Mouse (Mus musculus) T-helper 1 cell (primary cell): ENCODE results near the gene Sag.

Experiments
- in situ Hi-C: fragments of 300-600 bp; cut with MboI, MseI; formaldehyde crosslinking; loops from one replicate; pipeline ENCODE4 v1.15.1; 2025; ENCODE audit warnings: high pct_unique_total_duplicates

The Sag gene

GRCm38 (mm10) chr1:87824420-87824995, 21.0 kb downstream of the Sag start:
- in situ Hi-C loops = no loop called here

GRCm38 (mm10) chr1:87825281-87825680, 21.8 kb downstream of the Sag start:
- in situ Hi-C loops = loop anchor here (5.0 kb wide), 1 partner anchor 382 kb away; the partner anchor contains the start of gene Dnajb3

- in situ Hi-C loops = loop anchor here (5.0 kb wide), 1 partner anchor 381 kb away; the partner anchor contains the start of gene Dnajb3
Measured at GRCm38 (mm10) chr1:87825991-87826390, 22.5 kb downstream of the Sag start.

GRCm38 (mm10) chr1:87826474-87826873, 23.0 kb downstream of the Sag start:
- in situ Hi-C loops = loop anchor here (5.0 kb wide), 1 partner anchor 381 kb away; the partner anchor contains the start of gene Dnajb3

- in situ Hi-C loops = loop anchor here (5.0 kb wide), 1 partner anchor 380 kb away; the partner anchor contains the start of gene Dnajb3
Measured at GRCm38 (mm10) chr1:87827476-87827875, 24.0 kb downstream of the Sag start.

- in situ Hi-C loops = loop anchor here (5.0 kb wide), 1 partner anchor 379 kb away; the partner anchor contains the start of gene Dnajb3
Measured at GRCm38 (mm10) chr1:87828185-87828584, 24.7 kb downstream of the Sag start.

GRCm38 (mm10) chr1:87828926-87829580, 25.6 kb downstream of the Sag start:
- in situ Hi-C loops = loop anchor here (5.0 kb wide), 1 partner anchor 378 kb away; the partner anchor contains the start of gene Dnajb3

- in situ Hi-C loops = loop anchor here (5.0 kb wide), 1 partner anchor 378 kb away; the partner anchor contains the start of gene Dnajb3
Measured at GRCm38 (mm10) chr1:87829621-87830211, 26.2 kb downstream of the Sag start.

- in situ Hi-C loops = no loop called here
Measured at GRCm38 (mm10) chr1:87836453-87836852, 33.0 kb downstream of the Sag start.

- in situ Hi-C loops = no loop called here
Measured at GRCm38 (mm10) chr1:87837018-87837417, 33.5 kb downstream of the Sag start.

GRCm38 (mm10) chr1:87840411-87841208, 37.1 kb downstream of the Sag start:
- in situ Hi-C loops = no loop called here

GRCm38 (mm10) chr1:87846801-87847474, 43.5 kb downstream of the Sag start:
- in situ Hi-C loops = no loop called here

GRCm38 (mm10) chr1:87847475-87848168, 44.1 kb downstream of the Sag start:
- in situ Hi-C loops = no loop called here

- in situ Hi-C loops = no loop called here
Measured at GRCm38 (mm10) chr1:87848237-87848996, 44.9 kb downstream of the Sag start.

- in situ Hi-C loops = no loop called here
Measured at GRCm38 (mm10) chr1:87849278-87849677, 45.8 kb downstream of the Sag start.

- in situ Hi-C loops = loop anchor here (10.0 kb wide), 1 partner anchor 1267 kb away; the partner anchor contains the start of genes Cops7b and Pde6d
Measured at GRCm38 (mm10) chr1:87851344-87851743, 47.9 kb downstream of the Sag start.

- in situ Hi-C loops = loop anchor here (10.0 kb wide), 1 partner anchor 1267 kb away; the partner anchor contains the start of genes Cops7b and Pde6d
Measured at GRCm38 (mm10) chr1:87852081-87852790, 48.8 kb downstream of the Sag start.

- in situ Hi-C loops = loop anchor here (10.0 kb wide), 1 partner anchor 1268 kb away; the partner anchor contains the start of genes Cops7b and Pde6d
Measured at GRCm38 (mm10) chr1:87852892-87853600, 49.6 kb downstream of the Sag start, which contains the start of gene Dgkd. Gene Dgkd (plus strand): TSS chr1:87853287.
